Mouse (Mus musculus) urinary bladder, adult 18-20 months (tissue): ENCODE measurements around the gene Gimap7.
A peak's percentile ranks its signal among the peaks of the same experiment; 100 is the strongest.
"Not testable (repeated sequence)": the region's sequence is repeated elsewhere in the genome, so short reads cannot be mapped to it uniquely, and the experiment has no call there.

Source experiments
- DNase-seq, 2 experiments: peaks; one replicate each; pipeline ENCODE4 v3.0.0; 2022; ENCODE audit warnings: low spot score in 2 of 2, mixed read lengths in 2 of 2

Gimap7 gene

GRCm38 (mm10) chr6:48718455-48718854 is at the start of gene Gimap7, which contains the start of gene Gm28053:
Gene Gimap7 (plus strand): TSS chr6:48718621.
Gene Gm28053 (plus strand): TSS chr6:48718607.
- no peak for DNase-seq

GRCm38 (mm10) chr6:48669446-48669969 is 48.9 kb upstream of the Gimap7 start:
- DNase-seq: no peak

- no peak for DNase-seq
These were observed 43.9 kb upstream of the Gimap7 start for GRCm38 (mm10) chr6:48674291-48675058.

GRCm38 (mm10) chr6:48675400-48675930 is 43.0 kb upstream of the Gimap7 start:
- peak in 1 of 2 experiments; percentile 13 for DNase-seq

- peak in 1 of 2 experiments; percentile 11 for DNase-seq
These were observed 42.2 kb upstream of the Gimap7 start, which contains the start of gene Gimap9 for GRCm38 (mm10) chr6:48675931-48676859. Gene Gimap9 (plus strand): TSS chr6:48676129.

- no peak for DNase-seq
These were observed 41.5 kb upstream of the Gimap7 start for GRCm38 (mm10) chr6:48676860-48677415.

- no peak for DNase-seq
These were observed 40.7 kb upstream of the Gimap7 start for GRCm38 (mm10) chr6:48677492-48678345.

GRCm38 (mm10) chr6:48678391-48678790 is 40.0 kb upstream of the Gimap7 start:
- no peak for DNase-seq

- DNase-seq: no peak
These were observed 38.7 kb upstream of the Gimap7 start for GRCm38 (mm10) chr6:48679701-48680100.

GRCm38 (mm10) chr6:48680421-48680820 is 38.0 kb upstream of the Gimap7 start:
- DNase-seq: no peak

- no peak for DNase-seq
These were observed 36.8 kb upstream of the Gimap7 start for GRCm38 (mm10) chr6:48681472-48682090.

- no peak for DNase-seq
These were observed 36.1 kb upstream of the Gimap7 start for GRCm38 (mm10) chr6:48682271-48682670.

- DNase-seq: not testable (repeated sequence)
These were observed 35.1 kb upstream of the Gimap7 start for GRCm38 (mm10) chr6:48683263-48683821.

- DNase-seq: no peak
These were observed 34.1 kb upstream of the Gimap7 start, which contains the start of gene Gimap4 for GRCm38 (mm10) chr6:48684319-48684718. Gene Gimap4 (plus strand): TSS chr6:48684549.

GRCm38 (mm10) chr6:48684806-48685205 is 33.6 kb upstream of the Gimap7 start:
- no peak for DNase-seq

GRCm38 (mm10) chr6:48685251-48685650 is 33.2 kb upstream of the Gimap7 start:
- DNase-seq: no peak

GRCm38 (mm10) chr6:48685694-48686665 is 32.4 kb upstream of the Gimap7 start:
- DNase-seq: no peak

- no peak for DNase-seq
These were observed 31.3 kb upstream of the Gimap7 start for GRCm38 (mm10) chr6:48687077-48687476.

- no peak for DNase-seq
These were observed 29.1 kb upstream of the Gimap7 start for GRCm38 (mm10) chr6:48689320-48689719.
